Mouse (Mus musculus) cortical plate, adult 2 months (tissue): ENCODE data around the gene Narfl. TPM values are rescaled to one million over a fixed set of nuclear protein-coding genes. Genes with fewer than 3 reads are reported as not detected.

Experiments
- H3K27ac ChIP-seq: fragments of 200-500 bp; 2 replicates; pipeline ENCODE4 v1.5.1; 2012; ENCODE audit warnings: low read length, control low read depth, inconsistent platforms; ENCODE audit not compliant: insufficient read depth
- H3K4me1 ChIP-seq: fragments of 200-500 bp; 2 replicates; pipeline ENCODE4 v1.6.1; 2011; ENCODE audit warnings: low read length; ENCODE audit not compliant: control insufficient read depth, insufficient read depth
- H3K4me3 ChIP-seq: fragments of 200-500 bp; 2 replicates; pipeline ENCODE4 v1.5.1; 2011; ENCODE audit warnings: mild to moderate bottlenecking, low read length, control low read depth; ENCODE audit not compliant: insufficient read depth
- CTCF ChIP-seq: fragments of 200-500 bp; IDR thresholded peaks from 2 replicates; pipeline ENCODE4 v1.5.1; 2011; ENCODE audit warnings: mild to moderate bottlenecking, control low read depth, low read length; ENCODE audit not compliant: insufficient read depth; ENCODE audit errors: extremely low read depth
- POLR2A ChIP-seq: fragments of 200-500 bp; IDR thresholded peaks from 2 replicates; pipeline ENCODE4 v1.6.1; 2011; ENCODE audit warnings: mild to moderate bottlenecking, low read length, control low read depth; ENCODE audit not compliant: insufficient read depth; ENCODE audit errors: extremely low read depth
- polyA plus RNA-seq: library from polyadenylated mRNA; depleted of rRNA; stranded (reverse); fragments of >200 nt; gene quantifications from 2 replicates; pipeline ENCODE4 v1.2.3, GENCODE M21; 2012

The Narfl gene
- polyA plus RNA-seq, 1 experiment, result 39.4 TPM

DNA sequence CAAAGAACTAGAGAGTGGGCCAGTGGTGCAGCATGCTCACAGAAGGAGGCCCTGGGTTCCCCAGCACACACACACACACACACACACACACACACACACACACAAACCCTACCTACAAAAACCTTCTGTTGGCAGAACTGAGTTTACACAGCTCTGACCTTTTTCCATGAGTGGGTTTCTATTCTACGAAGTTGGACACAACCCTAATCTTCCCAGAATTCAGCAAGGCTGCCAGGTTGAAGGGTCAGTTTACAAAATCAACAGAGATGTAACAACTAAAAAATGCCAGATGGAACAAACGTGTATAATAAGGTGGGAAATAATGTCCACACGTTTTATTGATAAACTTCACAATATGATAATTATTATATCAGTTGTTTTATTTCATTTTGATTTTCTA lies 15.9 kb upstream of the Narfl start:
- Histone ChIP-seq H3K4me1 (peaks cover 10% of the 10 kb centered on the region), H3K4me3 (no peak overlapping the region), H3K27ac (no peak overlapping the region)
- no peak for TF ChIP-seq POLR2A
- no peak for TF ChIP-seq CTCF

DNA sequence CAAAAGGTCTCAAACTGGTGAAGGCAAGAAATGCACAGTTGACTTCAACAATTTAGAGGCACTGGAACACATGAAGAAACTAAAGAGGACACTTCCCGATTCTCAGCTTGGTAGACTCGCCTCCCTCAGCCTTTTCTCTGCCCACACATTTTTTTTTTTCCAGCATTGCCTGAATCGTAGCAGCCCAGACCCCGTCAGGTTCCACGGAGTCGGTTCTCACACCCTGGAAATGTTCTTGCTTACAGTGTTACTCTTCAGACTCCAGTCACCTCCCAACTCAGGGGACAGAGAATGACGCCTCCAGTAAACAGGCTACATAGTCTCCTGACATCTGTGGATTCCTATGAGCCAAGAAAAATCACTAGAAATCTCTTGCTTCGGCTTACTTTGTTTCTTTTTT lies 13.4 kb upstream of the Narfl start:
- no peak overlapping the region for H3K27ac ChIP-seq
- TF ChIP-seq POLR2A (no peak), CTCF (no peak)

DNA sequence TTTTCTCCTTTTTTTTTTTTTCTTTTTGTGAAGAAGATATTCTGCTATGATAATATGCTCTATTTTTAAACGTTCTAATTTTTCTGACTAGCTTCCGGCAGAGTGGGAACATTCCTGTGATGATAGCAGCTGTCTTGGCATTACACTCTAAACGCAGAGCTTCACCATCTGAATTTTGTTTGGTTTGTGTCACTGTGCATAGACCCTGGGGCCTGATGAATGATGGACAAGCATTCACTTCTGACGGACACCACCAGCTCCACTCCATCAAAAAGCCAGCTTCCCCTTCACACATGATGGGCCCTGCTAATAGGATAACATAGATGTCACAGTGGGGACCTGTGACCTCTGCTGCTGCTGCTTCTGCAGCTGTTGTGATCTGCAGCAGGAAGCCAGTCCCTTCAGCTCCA lies 12.0 kb upstream of the Narfl start:
- Histone ChIP-seq H3K4me1 (peaks cover 10% of the 10 kb centered on the region), H3K4me3 (no peak overlapping the region), H3K27ac (peak overlapping the region; percentile 64)
- TF ChIP-seq POLR2A (0 out of 2 replicates have a peak, but pooled peaks have one; percentile 9), CTCF (no peak)

More for the DNA sequence above, 13.4 kb upstream of the Narfl start:
- Histone ChIP-seq H3K4me1 (peaks cover 10% of the 10 kb centered on the region), H3K4me3 (no peak overlapping the region)

DNA sequence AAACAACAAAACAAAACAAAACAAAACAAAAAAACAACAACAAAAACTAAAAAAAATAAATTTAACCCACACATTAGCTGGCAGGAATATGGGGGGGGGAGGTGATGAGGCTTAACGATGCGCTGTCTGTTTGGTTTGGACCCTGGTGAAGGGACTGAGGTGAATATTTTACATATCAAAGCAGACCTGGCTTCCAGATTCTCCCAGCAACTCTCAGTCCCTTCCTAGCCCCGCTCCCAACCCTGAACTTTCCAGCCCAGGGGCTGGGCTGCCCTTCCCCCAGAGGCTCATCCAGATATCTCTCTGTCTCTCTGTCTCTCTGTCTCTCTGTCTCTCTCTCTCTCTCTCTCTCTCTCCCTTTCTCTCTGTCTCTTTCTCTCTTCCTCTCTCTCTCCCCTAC lies 11.0 kb upstream of the Narfl start:
- Histone ChIP-seq H3K4me3 (no peak overlapping the region), H3K27ac (no peak overlapping the region), H3K4me1 (peaks cover 10% of the 10 kb centered on the region)
- TF ChIP-seq CTCF (no peak), POLR2A (no peak)

DNA sequence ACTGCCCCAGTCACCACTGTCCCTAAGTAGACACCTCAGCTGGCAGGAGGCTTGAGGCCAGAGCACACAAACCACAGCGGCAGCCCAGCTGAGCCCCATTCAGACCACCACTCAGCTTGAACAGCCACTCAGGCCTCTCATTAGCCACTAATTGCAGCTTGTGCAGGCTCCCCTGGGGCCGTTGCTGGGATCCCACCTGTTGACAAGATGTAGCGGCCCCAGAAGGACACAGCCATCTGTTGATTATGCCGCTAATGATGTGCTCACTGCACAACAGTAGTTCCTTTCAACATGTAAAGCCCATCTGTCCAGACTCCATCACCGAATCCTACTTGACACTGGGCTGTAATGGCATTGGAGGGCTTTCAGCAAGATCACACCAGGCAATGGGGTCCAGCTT lies 7.7 kb upstream of the Narfl start:
- Histone ChIP-seq H3K27ac (no peak overlapping the region), H3K4me1 (peaks cover 7% of the 10 kb centered on the region), H3K4me3 (no peak overlapping the region)
- TF ChIP-seq POLR2A (no peak), CTCF (no peak)

DNA sequence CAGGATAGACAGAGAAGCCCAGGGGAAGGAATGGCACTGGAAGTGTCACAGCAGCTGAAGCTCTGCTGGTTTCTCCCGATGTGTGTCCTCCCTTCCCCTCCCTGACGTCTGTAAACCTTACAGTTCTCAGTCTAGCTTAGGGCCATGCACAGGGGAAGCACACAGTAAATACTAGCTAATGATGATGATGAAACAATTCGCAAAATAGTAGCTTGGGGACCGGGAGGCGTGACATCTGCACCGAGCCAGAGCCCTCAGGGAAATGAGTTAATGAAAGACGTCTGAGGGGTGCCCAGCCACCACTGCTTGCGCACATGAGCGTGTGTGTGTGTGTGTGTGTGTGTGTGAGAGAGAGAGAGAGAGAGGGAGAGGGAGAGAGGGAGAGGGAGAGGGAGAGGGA lies 4.2 kb upstream of the Narfl start:
- H3K4me1 ChIP-seq, result peaks cover under 1% of the 10 kb centered on the region; the same call in 1 of the 2 replicates
- no peak overlapping the region for H3K27ac ChIP-seq
- H3K4me3 ChIP-seq, result no peak overlapping the region
- TF ChIP-seq POLR2A (no peak), CTCF (no peak)

DNA sequence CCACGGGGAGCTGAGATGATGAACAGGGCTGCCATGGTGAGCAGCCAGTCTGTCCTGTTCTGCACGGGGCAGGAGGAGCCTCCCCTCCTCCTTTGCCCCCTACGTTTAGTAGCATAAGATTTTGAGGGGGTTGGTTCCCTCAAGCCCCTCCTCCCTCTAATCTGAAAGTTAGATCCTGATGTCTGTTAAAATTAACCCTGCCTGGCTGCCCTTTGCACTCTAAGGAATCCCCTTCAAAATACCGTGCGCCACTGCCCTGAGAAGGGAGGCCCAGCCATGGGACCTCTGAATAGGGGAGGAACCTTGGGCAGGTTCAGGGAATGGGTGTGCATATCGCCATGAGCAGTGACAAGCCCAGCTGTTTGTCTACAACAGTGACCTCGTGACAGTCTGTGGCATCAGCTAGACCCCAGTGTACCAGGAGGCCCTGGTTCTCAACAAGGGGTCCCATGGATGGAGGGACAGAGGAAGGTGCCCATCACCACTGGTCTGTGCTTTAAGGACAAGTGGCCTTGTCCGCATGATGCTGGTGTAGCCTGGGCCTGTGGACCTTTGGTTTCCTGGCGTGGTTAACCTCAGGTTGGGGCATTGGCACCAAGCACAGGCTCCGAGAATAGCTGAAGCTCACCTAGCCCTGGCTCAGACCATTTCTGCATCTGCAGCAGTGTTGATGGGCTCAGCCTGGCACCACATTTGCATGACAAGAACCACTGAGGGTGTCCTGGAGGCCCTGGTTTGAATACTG lies 1.9 kb downstream of the Narfl start:
- Histone ChIP-seq H3K4me3 (no peak overlapping the region), H3K4me1 (peaks cover 4% of the 10 kb centered on the region; the same call in 1 of the 2 replicates), H3K27ac (no peak overlapping the region)
- no peak for TF ChIP-seq CTCF
- no peak for TF ChIP-seq POLR2A

DNA sequence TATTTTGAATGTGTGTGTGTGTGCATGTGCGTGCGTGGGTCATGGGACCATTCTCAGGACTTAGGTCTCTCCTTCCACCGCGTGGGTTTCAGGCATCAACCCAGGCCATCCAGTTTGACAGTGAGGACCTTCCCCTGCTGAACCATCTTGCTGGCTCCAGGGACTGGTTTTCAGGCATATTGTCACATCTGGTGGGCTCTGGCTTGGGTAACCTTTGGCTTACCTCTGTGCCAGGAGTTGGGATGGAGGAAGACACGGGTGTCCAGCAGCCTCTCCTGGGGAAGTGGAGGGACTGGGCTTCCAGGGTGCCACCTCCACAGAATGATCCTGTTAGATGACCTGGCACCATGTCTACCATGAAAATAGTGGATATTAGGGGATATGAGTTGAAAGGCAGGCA lies 4.4 kb downstream of the Narfl start:
- TF ChIP-seq POLR2A (no peak), CTCF (no peak)

DNA sequence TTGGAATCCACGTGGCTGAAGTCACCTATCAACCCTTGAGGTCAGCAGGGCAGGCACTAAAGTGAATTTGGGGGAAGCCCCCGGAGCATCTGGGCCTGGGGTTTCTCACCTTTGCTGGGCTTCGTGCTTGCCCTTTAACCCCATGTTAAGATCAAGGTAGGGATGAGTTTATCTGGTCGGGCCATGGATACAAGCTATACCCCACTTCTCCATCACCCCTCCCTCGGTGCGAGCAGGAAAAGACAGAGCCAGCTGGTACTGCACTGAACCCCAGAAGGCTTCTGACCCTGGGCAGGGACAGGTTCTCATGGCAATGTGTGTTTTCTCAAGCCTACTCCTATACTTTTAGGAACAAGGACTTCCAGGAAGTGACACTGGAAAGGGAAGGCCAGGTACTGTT lies 7.8 kb downstream of the Narfl start:
- H3K27ac ChIP-seq, result no peak overlapping the region
- peaks cover 7% of the 10 kb centered on the region for H3K4me1 ChIP-seq
- no peak overlapping the region for H3K4me3 ChIP-seq
- TF ChIP-seq POLR2A, result no peak
- TF ChIP-seq CTCF, result no peak

More for the DNA sequence above, 4.4 kb downstream of the Narfl start:
- Histone ChIP-seq H3K27ac (no peak overlapping the region), H3K4me1 (peaks cover 4% of the 10 kb centered on the region; the same call in 1 of the 2 replicates), H3K4me3 (no peak overlapping the region)

DNA sequence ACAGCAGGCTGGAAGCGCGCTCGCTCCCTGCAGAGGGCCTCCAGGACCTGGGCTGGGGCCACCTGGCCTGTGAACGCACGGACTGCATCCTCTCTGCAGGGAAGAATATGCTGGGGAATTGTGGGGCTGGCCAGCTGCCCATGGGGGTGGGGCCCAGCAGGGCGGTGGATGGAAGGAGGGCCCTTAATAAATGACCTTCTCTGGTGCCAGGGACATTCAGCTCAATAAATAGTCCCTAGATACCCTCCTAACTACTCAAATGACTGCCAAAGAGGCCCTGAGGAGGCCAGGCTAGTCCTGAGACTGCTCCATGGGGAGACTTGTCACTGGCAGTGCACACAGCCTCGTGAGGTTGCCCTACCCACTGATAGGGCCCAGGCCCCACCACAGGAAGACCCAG lies 9.5 kb downstream of the Narfl start:
- Histone ChIP-seq H3K4me3 (peak overlapping the region; percentile 74; the same call in 1 of the 2 replicates), H3K27ac (no peak overlapping the region), H3K4me1 (peaks cover 7% of the 10 kb centered on the region)
- TF ChIP-seq POLR2A, result 0 out of 2 replicates have a peak, but pooled peaks have one; percentile 11
- no peak for TF ChIP-seq CTCF
